Mouse (Mus musculus) monocyte, adult 5-6 weeks (primary cell): ENCODE results near the gene Slc27a2. TPM values are rescaled to one million over a fixed set of nuclear protein-coding genes. Genes with fewer than 3 reads are reported as not detected.
"Not testable (repeated sequence)": the region's sequence is repeated elsewhere in the genome, so short reads cannot be mapped to it uniquely, and the experiment has no call there.

Source experiments
- ATAC-seq: fragments of 153-309, 156-312 bp; replicated peaks from 2 replicates; pipeline ENCODE4 v1.8.0; 2017; ENCODE audit warnings: mild to moderate bottlenecking; ENCODE audit not compliant: low TSS enrichment, insufficient number of reproducible peaks, severe bottlenecking, poor library complexity, low FRiP score
- total RNA-seq: library from RNA; stranded (forward); fragments of 200-1000, 200-491, 200-594 nt; gene quantifications from 3 replicates; pipeline ENCODE4 v1.2.3, GENCODE M21; 2017

Gene Slc27a2
- total RNA-seq, 1 experiment from 2014 or later = not detected

DNA sequence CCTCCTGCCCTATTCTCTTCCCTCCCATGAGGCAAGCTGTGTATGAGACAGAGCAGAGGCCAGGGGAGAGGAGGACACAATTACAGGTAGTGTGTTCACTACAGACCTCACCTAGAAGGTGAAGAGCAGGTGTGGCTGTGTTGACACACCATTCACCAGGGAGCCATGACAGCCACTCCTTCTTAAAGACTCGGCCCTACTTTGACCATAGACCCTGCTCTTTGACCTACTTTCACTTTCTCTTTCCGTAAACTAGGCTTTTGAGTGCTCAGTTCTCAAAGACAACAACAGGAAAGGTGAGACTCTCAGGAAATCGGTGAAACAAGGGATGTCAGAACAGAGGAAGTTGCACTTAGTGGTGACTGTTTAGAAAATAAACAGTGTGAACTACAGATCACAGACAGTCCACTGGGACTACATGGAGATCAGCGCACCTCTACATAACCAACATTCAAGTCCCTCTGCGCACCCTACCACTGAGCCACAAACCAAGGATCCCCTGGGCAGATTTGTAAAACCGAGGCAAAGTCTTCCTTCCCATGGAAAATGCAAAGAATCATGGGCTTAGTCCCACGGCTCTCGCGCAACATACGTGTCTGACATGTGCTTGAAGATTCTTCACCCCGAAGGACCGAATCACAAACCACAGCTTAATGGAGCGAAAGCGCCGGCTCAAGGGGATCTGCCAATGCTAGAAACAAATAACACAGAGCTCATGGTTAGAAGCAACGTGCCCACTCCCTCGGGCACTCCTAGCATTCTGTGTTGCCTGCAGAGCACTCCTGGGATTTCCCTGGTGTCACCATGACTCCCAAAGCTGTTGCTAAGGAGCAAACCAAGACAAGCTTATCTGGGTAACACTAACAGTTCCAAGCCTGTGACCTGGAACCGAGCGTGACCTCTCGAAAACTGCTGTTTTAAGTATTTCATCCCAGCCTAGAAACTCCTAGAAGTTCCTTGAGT, 45.4 kb downstream of the Slc27a2 start:
- ATAC-seq = no peak; the same call in 1 of the 2 replicates

DNA sequence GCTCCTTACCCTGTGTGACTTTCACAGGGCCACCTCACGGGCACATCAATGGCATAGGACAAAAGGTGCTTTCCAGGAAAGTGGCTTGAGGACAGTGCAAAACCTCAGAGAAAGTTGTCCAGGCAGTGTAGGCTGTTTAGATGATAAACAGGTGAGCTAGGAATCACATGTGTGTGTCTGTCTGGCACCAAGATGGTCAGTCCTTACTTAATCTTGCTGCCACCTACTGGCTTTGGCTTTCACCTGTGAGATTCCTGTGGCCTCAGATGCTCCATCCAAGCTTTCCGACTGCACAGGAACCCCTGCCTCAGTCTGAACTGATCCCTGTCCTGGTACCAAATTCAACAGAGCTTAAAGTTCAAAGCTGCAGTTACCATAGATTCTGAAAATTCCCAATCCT, 46.2 kb downstream of the Slc27a2 start:
- ATAC-seq = no peak

DNA sequence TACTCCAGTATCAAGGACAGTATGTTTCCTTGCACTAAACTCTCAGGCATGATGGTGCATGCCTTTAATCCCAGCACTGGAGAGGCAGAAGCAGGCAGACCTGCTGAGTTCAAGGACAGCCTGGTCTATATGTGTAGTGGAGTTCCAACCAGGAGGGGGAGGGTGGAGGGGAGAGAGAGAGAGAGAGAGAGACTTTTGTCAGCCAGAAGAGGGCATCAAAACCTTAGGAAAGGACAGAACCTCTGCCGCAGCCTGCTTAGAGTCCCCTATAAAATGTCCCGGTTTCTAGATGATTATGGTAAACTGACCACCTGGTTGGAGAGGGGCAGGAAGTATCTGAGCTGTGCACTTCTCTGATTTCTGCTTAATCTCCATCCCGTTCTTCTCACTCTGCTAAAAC, 46.8 kb downstream of the Slc27a2 start:
- no peak for ATAC-seq

DNA sequence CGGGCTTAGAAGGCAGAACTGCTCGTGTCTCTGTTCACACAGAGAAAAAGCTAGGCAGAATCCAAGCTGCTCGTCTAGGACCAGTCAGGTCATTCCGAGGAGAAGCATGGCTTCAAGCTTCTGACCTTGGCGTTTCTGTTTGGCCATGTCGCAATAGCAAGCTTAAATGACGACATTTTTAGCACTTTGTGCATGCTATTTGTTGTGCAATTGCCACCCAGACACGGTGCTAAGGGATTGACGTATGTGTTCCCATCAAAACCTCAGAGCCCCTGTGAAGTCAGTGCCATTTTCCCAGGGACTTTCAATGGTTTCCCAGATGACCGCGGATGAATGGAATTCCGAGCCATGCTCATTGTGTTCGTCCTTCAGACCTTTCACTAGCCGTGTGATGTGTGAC, 48.3 kb downstream of the Slc27a2 start:
- 0 out of 2 replicates have a peak, but pooled peaks have one; percentile 20 for ATAC-seq

DNA sequence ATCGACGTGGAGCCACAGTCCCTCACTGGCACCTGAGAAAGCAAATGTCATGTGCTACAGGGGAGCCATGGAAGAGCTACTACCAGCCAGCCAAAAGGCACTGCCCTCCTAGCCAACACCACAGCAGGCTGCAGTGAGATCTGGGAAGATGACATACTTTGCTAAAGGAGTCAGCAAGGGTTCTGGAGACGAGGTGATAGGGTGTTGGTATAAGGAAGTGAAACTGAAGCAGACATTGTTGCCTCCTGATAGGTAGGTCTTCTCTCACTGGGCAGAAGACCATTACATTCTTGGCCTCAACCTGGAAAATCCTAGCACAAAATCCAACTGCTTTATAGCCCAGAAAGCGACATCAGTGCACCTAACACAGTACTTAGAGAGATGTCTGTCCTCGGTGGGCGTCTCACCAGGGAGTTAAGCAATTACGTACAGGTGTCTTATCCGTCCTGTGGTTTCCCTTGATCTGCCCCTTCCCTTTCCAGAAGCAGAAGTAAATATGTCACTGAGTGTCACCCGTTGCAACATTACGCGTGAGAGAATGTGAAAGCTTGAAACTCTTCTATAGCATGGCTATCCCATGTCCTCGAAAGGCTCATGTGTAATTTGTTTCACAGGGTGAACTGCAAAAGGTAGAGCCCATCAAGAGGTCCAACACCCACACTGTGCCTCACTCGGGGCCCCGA, 49.9 kb downstream of the Slc27a2 start:
- peak; percentile 52 for ATAC-seq

DNA sequence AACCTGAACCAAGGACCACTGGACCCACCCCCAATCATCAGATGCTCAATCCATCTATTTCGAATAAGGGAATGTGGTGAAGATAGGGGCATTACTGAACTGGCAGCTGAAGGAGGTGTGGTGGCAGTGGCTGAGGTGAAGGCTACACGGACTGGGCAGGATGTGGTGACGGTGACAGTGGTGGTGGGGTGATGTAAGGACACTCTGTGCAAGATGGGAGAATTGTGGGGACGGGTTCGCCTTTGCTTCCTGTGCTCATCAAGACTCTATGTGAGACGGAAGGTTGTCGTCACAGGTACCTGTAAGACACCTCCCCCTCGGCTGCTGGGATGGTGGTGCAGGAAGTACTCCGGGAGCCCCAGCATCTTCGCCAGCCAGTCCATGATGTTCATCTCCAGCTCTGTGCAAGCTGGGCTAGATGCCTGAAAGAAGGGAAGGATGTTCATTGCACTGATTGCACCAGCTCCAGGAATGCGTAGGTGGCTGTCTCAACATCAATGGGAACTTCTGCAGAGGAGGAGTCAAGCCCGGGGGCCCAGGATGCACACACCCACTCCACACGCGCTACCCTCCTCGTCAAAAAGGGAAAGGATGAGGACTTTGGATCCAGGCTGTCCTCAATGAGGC, 54.0 kb downstream of the Slc27a2 start:
- peak; percentile 73 for ATAC-seq

DNA sequence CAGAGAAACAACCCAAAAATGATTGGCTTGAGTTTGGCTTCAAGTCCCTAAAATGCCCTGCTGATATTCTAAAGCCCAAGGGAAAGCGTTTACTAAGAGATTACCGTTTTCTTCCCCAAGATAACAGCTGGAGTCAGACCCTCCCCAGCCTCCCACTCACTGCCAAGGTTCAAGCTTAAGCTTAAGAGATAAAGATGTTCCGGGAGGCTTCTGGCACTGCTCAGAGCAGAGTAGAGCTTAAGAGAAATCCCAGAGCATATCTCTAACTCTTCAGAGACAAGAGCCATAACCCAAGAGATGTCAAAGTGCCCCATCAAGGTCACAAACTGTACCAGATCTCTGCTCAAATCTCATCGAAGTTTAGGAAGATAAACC, 54.5 kb downstream of the Slc27a2 start:
- no peak for ATAC-seq

DNA sequence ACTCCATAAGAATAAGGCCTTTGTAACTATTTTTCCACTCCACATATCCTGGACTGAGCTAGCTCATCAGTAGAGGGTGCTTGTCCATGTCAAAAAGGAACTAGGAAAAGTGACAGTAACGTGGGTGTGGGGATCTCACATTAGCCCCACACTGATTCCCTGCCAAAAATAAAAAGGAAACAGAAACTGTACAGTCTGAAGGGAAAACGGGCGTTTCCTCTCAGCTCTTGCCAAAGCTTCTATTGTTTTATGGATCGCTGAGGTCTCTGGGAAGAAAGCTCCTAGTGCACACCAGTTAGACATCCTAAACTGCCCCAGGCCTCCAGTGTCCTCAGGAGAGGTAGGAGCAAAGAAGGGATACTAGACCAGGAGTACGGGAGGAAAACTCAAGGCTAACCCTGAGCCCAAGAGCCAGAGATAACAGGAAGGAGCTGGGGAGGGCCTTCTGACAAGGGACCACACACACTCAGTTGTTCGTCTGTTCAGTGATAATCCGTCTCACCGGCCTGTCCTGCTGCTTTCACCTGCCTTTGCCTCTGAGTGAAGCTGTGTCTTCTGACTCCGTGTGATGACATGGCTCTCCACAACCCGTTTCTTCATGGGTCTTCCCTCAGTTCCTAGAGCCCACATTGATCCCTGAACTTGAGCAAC, 55.5 kb downstream of the Slc27a2 start:
- no peak for ATAC-seq

DNA sequence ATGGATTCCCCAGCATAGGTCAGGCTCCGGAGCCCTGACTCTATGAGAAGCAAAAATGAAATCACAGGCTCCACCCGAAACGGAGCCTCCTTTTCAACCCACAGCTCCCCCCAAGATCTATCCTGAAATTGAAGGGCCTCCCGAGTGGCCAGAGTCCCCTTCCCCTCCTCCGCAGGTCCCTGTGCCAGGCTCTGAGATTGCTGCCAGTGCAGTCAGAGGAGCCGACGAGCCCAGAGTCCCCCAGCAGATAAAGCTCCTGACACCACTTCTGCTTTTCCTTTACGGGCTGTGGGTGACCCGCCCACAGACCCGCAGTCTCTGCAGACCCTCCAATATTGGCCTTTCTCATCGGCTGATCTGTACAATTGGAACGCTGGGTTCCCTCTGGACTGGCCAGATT, 57.4 kb downstream of the Slc27a2 start:
- ATAC-seq = not testable (repeated sequence)

DNA sequence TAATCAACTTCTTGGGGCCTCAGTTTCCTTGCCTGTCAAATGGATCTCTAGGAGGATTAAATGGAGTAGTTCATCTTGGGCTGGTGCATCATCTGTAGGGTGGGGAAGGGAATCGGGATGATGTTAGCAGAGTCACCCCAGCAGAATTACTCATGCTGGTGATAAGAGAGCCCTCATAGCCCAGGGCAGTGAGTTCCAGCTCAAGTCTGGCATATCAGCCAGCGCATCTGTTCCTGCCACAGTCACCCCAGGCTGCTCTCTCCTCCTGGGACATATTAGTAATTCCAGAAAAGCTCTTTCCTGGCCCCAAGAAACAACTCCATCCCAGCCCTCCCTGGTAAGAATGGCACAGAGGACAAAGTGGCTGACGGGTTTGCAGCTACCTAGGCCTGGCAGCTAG, 63.1 kb downstream of the Slc27a2 start:
- no peak for ATAC-seq

DNA sequence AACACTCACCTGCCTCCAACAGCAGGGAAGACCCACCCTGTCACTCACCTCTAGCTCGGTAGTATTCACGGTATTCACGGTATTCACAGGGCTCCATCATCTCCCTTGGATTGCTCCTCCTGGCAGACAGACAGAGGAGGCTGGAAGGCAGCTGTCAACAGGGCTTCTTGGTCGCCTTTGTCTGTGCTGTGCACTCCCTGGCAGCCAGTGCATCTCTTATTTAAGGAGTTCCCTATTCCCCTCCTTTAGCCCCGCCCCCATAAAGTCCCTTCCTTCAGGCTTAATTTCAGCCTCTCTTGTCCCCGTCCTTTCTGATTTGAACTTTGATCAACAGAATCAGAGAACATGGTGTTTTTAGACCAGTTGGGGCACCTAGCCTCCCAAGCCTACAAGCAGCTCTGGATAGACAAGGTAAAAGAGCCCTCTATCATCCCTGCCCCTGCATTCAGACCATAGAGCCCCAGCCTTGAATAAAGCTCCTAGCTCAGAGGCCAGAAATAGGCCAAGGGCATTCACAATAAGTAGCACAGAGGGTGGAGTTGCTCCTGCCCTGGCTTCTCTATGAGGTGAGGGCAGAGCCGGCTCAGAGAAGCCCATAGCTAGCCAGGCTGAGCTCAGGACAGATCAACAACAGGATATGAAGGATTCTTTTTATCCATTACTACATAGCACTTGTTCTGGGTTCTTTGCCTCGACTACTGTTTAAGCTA, 66.4 kb downstream of the Slc27a2 start:
- ATAC-seq = peak; percentile 63

DNA sequence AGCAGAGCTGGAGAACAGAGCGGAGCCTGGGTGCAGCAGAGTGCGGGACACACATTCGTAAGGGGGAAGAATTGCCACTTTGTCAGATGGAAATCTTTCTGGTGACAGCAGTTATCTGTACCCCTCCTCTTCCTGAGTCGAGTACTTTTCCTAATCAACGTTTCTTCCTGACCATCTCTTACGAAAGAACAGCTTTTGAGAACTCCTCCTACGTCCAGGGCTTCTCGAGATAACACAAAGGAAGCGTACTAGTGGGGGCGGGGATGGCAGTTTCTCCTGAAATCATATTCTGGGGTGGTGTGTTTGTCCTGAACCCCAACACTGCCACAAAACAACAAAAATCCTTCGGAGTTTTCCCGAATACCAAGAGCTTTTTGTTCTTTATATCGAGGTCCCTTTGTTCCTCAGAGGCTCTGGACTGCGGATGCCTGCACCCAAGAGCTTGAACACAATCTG, 67.1 kb downstream of the Slc27a2 start, which contains the start of gene Hdc:
Gene Hdc, minus strand, starts transcription at position 51 of the 456 bp plus-strand sequence.
- ATAC-seq = no peak

DNA sequence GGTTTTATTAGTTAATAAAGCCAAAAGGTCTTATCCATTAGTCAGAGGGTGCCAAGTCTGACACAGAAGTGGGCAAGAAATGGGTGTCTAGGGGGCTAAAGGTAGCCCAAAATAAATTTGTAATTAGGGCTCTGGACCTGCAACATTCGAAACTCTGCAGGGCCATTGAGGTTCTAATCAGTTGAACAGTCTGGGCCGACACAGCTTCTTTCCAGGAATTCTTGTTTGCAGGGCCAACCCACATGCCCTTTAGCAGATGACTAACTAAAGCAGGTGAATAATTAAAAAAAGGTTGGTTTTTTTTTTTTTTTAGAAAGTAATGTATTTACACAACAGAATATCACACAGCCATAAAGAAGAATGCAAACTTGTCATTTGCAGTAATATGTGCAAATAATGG, 70.2 kb downstream of the Slc27a2 start:
- no peak for ATAC-seq

DNA sequence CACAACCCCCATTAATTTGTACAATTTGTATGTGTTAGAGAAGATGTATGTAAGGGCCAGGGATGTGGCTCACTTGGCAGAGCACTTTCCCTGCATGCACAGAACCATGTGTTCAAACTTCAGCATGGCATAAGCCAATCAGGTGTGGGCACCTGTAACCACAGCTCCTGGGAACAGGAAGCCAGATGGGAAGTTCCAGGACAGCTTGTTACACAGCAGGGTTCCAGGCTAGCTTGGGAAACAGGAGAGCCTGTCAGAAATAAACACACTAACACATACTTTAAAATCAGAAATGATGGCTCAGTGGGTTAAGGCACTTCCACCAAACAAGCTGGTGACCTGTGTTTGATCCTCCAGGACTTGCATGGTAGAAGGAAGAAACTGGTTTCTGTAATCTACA, 70.9 kb downstream of the Slc27a2 start:
- ATAC-seq = no peak

DNA sequence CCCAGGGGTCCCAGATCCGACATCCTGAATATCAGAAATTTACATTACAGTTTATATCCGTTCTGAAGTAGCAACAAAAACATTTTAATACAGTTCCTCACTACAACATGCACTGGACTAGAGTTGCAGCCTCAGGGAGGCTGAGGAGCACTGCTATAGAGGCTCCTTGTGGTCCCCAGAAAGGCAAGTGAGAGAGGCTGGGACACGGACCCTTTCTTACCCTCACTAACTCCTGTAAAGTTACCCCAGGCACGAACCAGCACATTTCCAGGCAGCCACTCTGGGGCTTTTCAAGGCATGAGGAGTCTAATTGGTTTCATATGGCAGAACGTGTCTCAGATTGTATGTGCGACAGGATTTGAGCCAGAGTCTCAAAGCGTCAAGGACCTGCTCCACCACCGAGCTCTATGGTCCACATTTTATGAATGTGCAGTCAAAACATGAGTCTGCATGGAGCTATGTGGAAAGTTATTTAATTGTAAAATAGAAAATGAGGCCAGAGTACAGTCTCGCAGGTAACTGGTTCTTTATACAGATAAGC, 76.3 kb downstream of the Slc27a2 start:
- ATAC-seq = no peak

DNA sequence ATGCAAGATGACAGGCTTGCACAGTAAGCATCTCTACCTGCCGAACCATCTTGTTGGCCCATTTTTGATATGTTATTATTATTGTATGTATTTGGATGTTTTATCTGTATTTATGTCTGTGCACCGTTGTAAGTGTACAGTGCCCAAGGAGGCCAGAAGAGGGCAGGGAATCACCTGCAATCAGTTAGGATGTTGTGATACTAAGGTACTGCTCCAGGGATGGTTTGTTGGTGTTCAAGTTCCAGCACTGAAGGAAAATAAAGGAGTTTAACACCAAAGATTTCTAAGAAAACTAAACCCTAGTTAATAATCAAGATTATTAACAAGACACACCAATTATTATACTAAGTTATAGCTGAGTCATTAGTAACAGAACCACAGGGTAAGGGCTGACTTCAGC, 81.0 kb downstream of the Slc27a2 start:
- no peak for ATAC-seq

DNA sequence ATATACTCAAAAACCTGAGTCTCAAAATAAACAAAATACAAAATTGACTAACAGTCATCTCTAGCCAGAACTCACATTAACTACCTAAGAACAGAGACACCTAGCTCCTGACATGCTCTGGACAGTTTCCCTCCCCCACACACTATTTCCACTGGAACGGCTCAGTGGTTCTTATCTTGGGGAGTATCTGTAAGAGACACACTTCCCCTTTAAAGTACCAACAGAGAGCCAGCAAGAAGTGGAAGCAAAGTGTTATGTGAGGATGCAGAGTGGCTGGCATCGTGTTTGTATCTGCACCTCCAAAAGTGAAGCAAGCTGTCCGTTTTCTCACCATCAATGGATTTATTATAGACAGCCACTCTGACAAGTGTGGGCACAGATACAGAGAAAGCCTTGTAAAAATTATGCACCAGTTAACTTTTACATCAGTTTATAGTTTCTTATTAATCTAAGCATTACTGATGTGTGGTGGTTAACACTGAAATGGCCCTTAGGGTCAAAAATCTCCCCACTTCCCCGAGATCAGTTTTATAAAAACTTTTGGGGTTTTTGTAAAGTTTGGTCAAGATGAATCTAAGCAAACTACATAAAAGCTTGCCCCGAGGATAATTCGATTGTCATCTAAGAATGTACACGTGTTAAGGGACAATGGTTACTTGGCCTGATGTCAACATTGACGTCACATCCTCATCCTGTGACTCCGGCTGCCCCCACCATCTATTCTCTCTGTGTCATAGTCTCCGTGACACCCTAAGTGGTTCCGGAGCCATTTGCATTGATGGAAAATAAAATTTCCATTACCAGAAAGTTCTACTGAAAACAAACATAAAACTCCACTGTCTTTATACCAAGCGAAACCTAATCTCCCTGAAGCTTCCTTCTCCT, 84.0 kb downstream of the Slc27a2 start:
- peak; percentile 63 for ATAC-seq
